Mouse (Mus musculus) heart, postnatal 4 days (tissue): ENCODE results near the gene Ucn2. TPM values are rescaled to one million over a fixed set of nuclear protein-coding genes. Genes with fewer than 3 reads are reported as not detected.

ENCODE experiments used
- DNase-seq: peaks from one replicate; pipeline ENCODE4 v3.0.0; 2021
- microRNA-seq, 2 experiments: library from miRNA; unstranded; fragments of <30 nt; microRNA quantifications; one replicate each; pipeline ENCODE4 v1.2.0; 2021 to 2022
- total RNA-seq, 2 experiments: library from RNA; stranded (reverse); gene quantifications; 2 replicates each; pipeline ENCODE4 v1.2.3; 2021

Gene Ucn2
- total RNA-seq, 2 experiments from 2014 or later: not detected

GRCm38 (mm10) chr9:109031686-109032085, 45.9 kb downstream of the Ucn2 start:
- no peak for DNase-seq

GRCm38 (mm10) chr9:109032435-109032834, 46.6 kb downstream of the Ucn2 start:
- no peak for DNase-seq

Small RNAs within 50 kb of the gene (microRNA-seq; reads per million reads assigned to microRNA genes)
- 0 reads per million in 2 experiments for gene Mir711

Other genes with a start within 250 kb of the Ucn2 start
- gene Ip6k2, start 202.2 kb upstream of the Ucn2 start, total RNA-seq: 10 to 100 TPM; 43.7 to 48.5 TPM
- gene Nckipsd, start 177.6 kb upstream of the Ucn2 start, total RNA-seq: 1 to 10 TPM; 8.1 to 8.2 TPM
- under 1 TPM; 0.07 TPM for gene Celsr3, start 159.7 kb upstream of the Ucn2 start, total RNA-seq
- 10 to 100 TPM in 1 of 2 experiments, 1 to 10 TPM in 1; 8.4 to 10.1 TPM for gene Slc26a6, start 132.7 kb upstream of the Ucn2 start, total RNA-seq
- gene Tmem89, start 71.4 kb upstream of the Ucn2 start, total RNA-seq: not detected
- gene Uqcrc1, start 49.4 kb upstream of the Ucn2 start, total RNA-seq: 1,000 to 10,000 TPM; 1,397 to 1,461 TPM
- gene Col7a1, start 32.4 kb upstream of the Ucn2 start, total RNA-seq: 1 to 10 TPM in 1 of 2 experiments, under 1 TPM in 1; 0.81 to 1.3 TPM
- gene Pfkfb4, start 5.8 kb downstream of the Ucn2 start, total RNA-seq: 1 to 10 TPM; 3.4 TPM
- 10 to 100 TPM; 48.2 to 50.4 TPM for gene Shisa5, start 52.6 kb downstream of the Ucn2 start, total RNA-seq
- 1 to 10 TPM; 9.1 to 9.3 TPM for gene Trex1, start 73.7 kb downstream of the Ucn2 start, total RNA-seq
- gene Atrip, start 88.1 kb downstream of the Ucn2 start, total RNA-seq: 10 to 100 TPM; 10.4 to 11.1 TPM
- 10 to 100 TPM; 11.5 to 12.2 TPM for gene Ccdc51, start 96.5 kb downstream of the Ucn2 start, total RNA-seq
- gene Tma7, start 96.6 kb downstream of the Ucn2 start, total RNA-seq: 100 to 1,000 TPM; 294 to 307 TPM
- 10 to 100 TPM; 31.0 to 31.5 TPM for gene Plxnb1, start 109.4 kb downstream of the Ucn2 start, total RNA-seq
- gene Fbxw21, start 176.0 kb downstream of the Ucn2 start, total RNA-seq: not detected
- gene Fbxw13, start 210.0 kb downstream of the Ucn2 start, total RNA-seq: not detected
- not detected for gene Fbxw20, start 248.7 kb downstream of the Ucn2 start, total RNA-seq